In the genomic region with DNA sequence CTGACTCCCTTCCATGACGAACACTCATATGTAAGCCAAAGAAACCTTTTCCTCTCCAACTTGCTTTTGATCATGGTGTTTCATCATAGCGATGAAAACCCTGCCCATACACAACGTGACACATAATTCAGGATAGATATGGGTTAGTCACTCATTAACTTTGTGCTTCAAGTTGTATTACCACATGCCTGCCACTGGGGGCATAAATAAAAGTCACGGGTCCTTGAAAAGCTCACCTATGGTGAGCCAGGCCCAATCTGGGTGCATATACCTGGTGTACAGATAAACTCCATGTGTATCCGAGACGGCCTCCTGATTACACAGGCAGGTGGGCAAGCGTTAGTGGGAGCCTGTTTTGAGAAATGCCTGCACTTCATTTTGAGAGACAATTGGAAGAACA, we compare ENCODE assay signal across 20 mouse cellular contexts. TPM values are rescaled to one million over a fixed set of nuclear protein-coding genes. Genes with fewer than 3 reads are reported as not detected.
DNase-seq lines count a peak whose midpoint lies in the region; ATAC-seq and TF ChIP-seq lines count a peak whose summit lies in the region.
"Had no signal": no experiment of that assay in that cellular context is flagged by ENCODE, and none has a peak within 500 bp of the region (broad histone marks: within the 10 kb centered on the region; RNA-seq: fewer than 3 reads in every experiment).

No protein-coding gene starts in this region.

- H3K27me3 ChIP-seq in forebrain, postnatal 0 days (ENCODE audit: insufficient read depth, low read length): no peaks in the 10 kb centered on the region
- H3K27me3 ChIP-seq in forebrain, embryonic 11.5 days (ENCODE audit: control insufficient read depth, insufficient read depth, low read length): peaks cover 2% of the 10 kb centered on the region; the same call in 1 of the 2 replicates
- 0 out of 2 replicates have a peak, but pooled peaks cover 4% of the 10 kb centered on the region for H3K27me3 ChIP-seq in liver, adult 2 months (ENCODE audit: control insufficient read depth, insufficient read depth, low read length)
- H3K27me3 ChIP-seq in liver, embryonic 12.5 days (replicated peaks): no peaks in the 10 kb centered on the region
- no peaks in the 10 kb centered on the region for H3K27me3 ChIP-seq in CH12.LX (replicated peaks)
- H3K27me3 ChIP-seq: liver, embryonic 15.5 days had no signal

- no peak overlapping the region for H3K4me3 ChIP-seq in forebrain, postnatal 0 days (ENCODE audit: low read depth, low read length)
- H3K4me3 ChIP-seq in forebrain, embryonic 11.5 days (ENCODE audit: low read depth, low read length): no peak overlapping the region
- H3K4me3 ChIP-seq in liver, adult 2 months (ENCODE audit: insufficient read depth, low read depth, low read length): no peak overlapping the region
- H3K4me3 ChIP-seq in liver, embryonic 12.5 days: no peak overlapping the region
- no peak overlapping the region for H3K4me3 ChIP-seq in CH12.LX (replicated peaks in 1 of 3; ENCODE audit: low read depth in 2 of 3, low read length in 2 of 3, poor library complexity in 1 of 3)
- H3K4me3 ChIP-seq: liver, embryonic 15.5 days; neural tube, embryonic 15.5 days had no signal

- TF ChIP-seq POLR2A in liver, adult 2 months (IDR thresholded peaks at IDR 0.05; ENCODE audit: extremely low read depth, insufficient read depth, low read length): no peak
- no peak for TF ChIP-seq POLR2A in CH12.LX (IDR thresholded peaks at IDR 0.05; ENCODE audit: low read depth, low read length)

- H3K4me2 ChIP-seq in forebrain, postnatal 0 days (ENCODE audit: low read depth): no peak overlapping the region
- no peak overlapping the region for H3K4me2 ChIP-seq in forebrain, embryonic 11.5 days (ENCODE audit: low read depth, low read length, severe bottlenecking)
- no peak overlapping the region for H3K4me2 ChIP-seq in liver, embryonic 12.5 days
- no peak overlapping the region for H3K4me2 ChIP-seq in CH12.LX (ENCODE audit: insufficient read depth, low read depth, poor library complexity, severe bottlenecking)
- H3K4me2 ChIP-seq: hindbrain, embryonic 14.5 days; liver, embryonic 15.5 days; neural tube, embryonic 15.5 days had no signal

- no peak overlapping the region for H3K27ac ChIP-seq in forebrain, postnatal 0 days (ENCODE audit: low read depth, low read length)
- H3K27ac ChIP-seq in forebrain, embryonic 11.5 days (ENCODE audit: low read depth, low read length): no peak overlapping the region
- H3K27ac ChIP-seq in liver, adult 2 months (replicated peaks; ENCODE audit: insufficient read depth, low read depth, low read length): no peak overlapping the region
- H3K27ac ChIP-seq in liver, embryonic 12.5 days: no peak overlapping the region
- H3K27ac ChIP-seq in CH12.LX (ENCODE audit: insufficient read depth, low read depth): no peak overlapping the region
- H3K27ac ChIP-seq: hindbrain, embryonic 14.5 days; liver, embryonic 15.5 days; neural tube, embryonic 15.5 days had no signal

- H3K9ac ChIP-seq in forebrain, postnatal 0 days: no peak overlapping the region
- no peak overlapping the region for H3K9ac ChIP-seq in forebrain, embryonic 11.5 days (ENCODE audit: low read length)
- H3K9ac ChIP-seq in liver, adult 2 months (ENCODE audit: low read depth, low read length): no peak overlapping the region
- no peak overlapping the region for H3K9ac ChIP-seq in liver, embryonic 12.5 days
- no peak overlapping the region for H3K9ac ChIP-seq in CH12.LX (ENCODE audit: insufficient read depth, low read depth)
- H3K9ac ChIP-seq: hindbrain, embryonic 14.5 days; liver, embryonic 15.5 days; neural tube, embryonic 15.5 days had no signal

- no peak for TF ChIP-seq EP300 in CH12.LX (IDR thresholded peaks at IDR 0.05; ENCODE audit: low read length)

- no peaks in the 10 kb centered on the region for H3K79me2 ChIP-seq in liver, adult 2 months (ENCODE audit: control insufficient read depth, insufficient read depth, low read length)
- H3K79me2 ChIP-seq in CH12.LX (replicated peaks; ENCODE audit: control insufficient read depth, extremely low read depth, insufficient read depth, poor library complexity, severe bottlenecking): no peaks in the 10 kb centered on the region

- dilution Hi-C loops in CH12.LX (cut with MboI; ENCODE audit: extremely low pct_ligation_motif_present, extremely low pct_unique_long_range_greater_than_20kb, low sequenced_read_pairs): no loop called here

- TF ChIP-seq CTCF in forebrain, postnatal 0 days (IDR thresholded peaks at IDR 0.05; ENCODE audit: low read depth): peak; percentile 29
- no peak for TF ChIP-seq CTCF in liver, adult 2 months (IDR thresholded peaks at IDR 0.05; ENCODE audit: low read depth, low read length)
- TF ChIP-seq CTCF in CH12.LX (conservative IDR thresholded peaks at IDR 0.05 in 1 of 2, IDR thresholded peaks at IDR 0.05 in 1 of 2; ENCODE audit: low read depth in 2 of 2, low read length in 2 of 2): peak; percentile 11 to 45; a peak in 3 of 4 replicates

- no peak; the same call in none of the 2 replicates for TF ChIP-seq RAD21 in CH12.LX (IDR thresholded peaks at IDR 0.05; ENCODE audit: low read depth, low read length)

- H3K9me3 ChIP-seq in forebrain, postnatal 0 days (ENCODE audit: low read length): no peaks in the 10 kb centered on the region
- peaks cover 5% of the 10 kb centered on the region; the same call in 1 of the 2 replicates for H3K9me3 ChIP-seq in forebrain, embryonic 11.5 days (ENCODE audit: control insufficient read depth, low read length)
- no peaks in the 10 kb centered on the region; the same call in 1 of the 2 replicates for H3K9me3 ChIP-seq in liver, embryonic 12.5 days (replicated peaks)
- H3K9me3 ChIP-seq in CH12.LX (replicated peaks; ENCODE audit: low read length): peaks cover 8% of the 10 kb centered on the region
- H3K9me3 ChIP-seq: neural tube, embryonic 15.5 days had no signal

- ATAC-seq in forebrain, postnatal 0 days: no peak
- no peak for ATAC-seq in forebrain, embryonic 11.5 days (replicated peaks; ENCODE audit: low FRiP score)
- ATAC-seq in liver, embryonic 12.5 days: no peak
- peak; percentile 72 for ATAC-seq in inflammation-experienced regulatory T-cells, adult 6 months
- no peak for ATAC-seq in cerebellum, adult (ENCODE audit: insufficient number of reproducible peaks, low FRiP score, low TSS enrichment)
- ATAC-seq: forebrain, embryonic 16.5 days had no signal

- H3K36me3 ChIP-seq in forebrain, postnatal 0 days (ENCODE audit: insufficient read depth): no peaks in the 10 kb centered on the region
- H3K36me3 ChIP-seq in forebrain, embryonic 11.5 days (ENCODE audit: control insufficient read depth, insufficient read depth, low read length): no peaks in the 10 kb centered on the region
- no peaks in the 10 kb centered on the region for H3K36me3 ChIP-seq in liver, adult 2 months (ENCODE audit: control insufficient read depth, insufficient read depth, low read length)
- H3K36me3 ChIP-seq in liver, embryonic 12.5 days: no peaks in the 10 kb centered on the region
- H3K36me3 ChIP-seq in CH12.LX (replicated peaks in 1 of 2; ENCODE audit: control insufficient read depth in 1 of 2, insufficient read depth in 1 of 2, low read length in 1 of 2): no peaks in the 10 kb centered on the region
- H3K36me3 ChIP-seq: liver, embryonic 15.5 days; neural tube, embryonic 15.5 days had no signal

- H3K4me1 ChIP-seq in forebrain, postnatal 0 days (ENCODE audit: insufficient read depth): peaks cover 4% of the 10 kb centered on the region; the same call in 1 of the 2 replicates
- H3K4me1 ChIP-seq in forebrain, embryonic 11.5 days (replicated peaks; ENCODE audit: control insufficient read depth, insufficient read depth, low read length): peaks cover 8% of the 10 kb centered on the region; the same call in 1 of the 2 replicates
- H3K4me1 ChIP-seq in liver, adult 2 months (ENCODE audit: control insufficient read depth, insufficient read depth, low read length): no peaks in the 10 kb centered on the region
- no peaks in the 10 kb centered on the region for H3K4me1 ChIP-seq in liver, embryonic 12.5 days
- H3K4me1 ChIP-seq in CH12.LX (ENCODE audit: control insufficient read depth in 1 of 2, insufficient read depth in 2 of 2): no peaks in the 10 kb centered on the region
- H3K4me1 ChIP-seq: liver, embryonic 15.5 days had no signal

- no peak for DNase-seq in forebrain, postnatal 0 days
- no peak for DNase-seq in forebrain, embryonic 11.5 days (ENCODE audit: low spot score)
- DNase-seq in liver, adult 2 months (ENCODE audit: extremely low read depth, low read depth, low spot score): peak; percentile 41
- peak; percentile 14 for DNase-seq in CH12.LX (ENCODE audit: extremely low read depth)
- DNase-seq in layer of hippocampus, adult 18-20 months (ENCODE audit: low spot score in 2 of 2): no peak
- DNase-seq: cerebellum, adult 2 months; gastrocnemius, postnatal 25 days; layer of hippocampus, adult 9-11 months; left cerebral cortex, postnatal 4 days; retina, postnatal 1 day had no signal

- WGBS in forebrain, postnatal 0 days: 92% methylated on average over 7 of the region's 7 CpGs
- 93% methylated on average over 7 of the region's 7 CpGs for WGBS in forebrain, embryonic 11.5 days
- WGBS in liver, adult 2 months: 64% methylated on average over 7 of the region's 7 CpGs
- WGBS in liver, embryonic 12.5 days (ENCODE audit: insufficient replicate concordance): 70% methylated on average over 7 of the region's 7 CpGs

- in situ Hi-C loops in CH12.LX (cut with MboI; ENCODE audit: low pct_ligation_motif_present, low pct_unique_long_range_greater_than_20kb, low sequenced_read_pairs): loop anchor here (25.0 kb wide), 1 partner anchor 1155 kb away; no protein-coding TSS in a partner anchor

TF ChIP-seq in CH12.LX, 34 proteins besides CTCF, POLR2A, EP300 and RAD21 (continues in another document):
- TF ChIP-seq ZNF384 (IDR thresholded peaks at IDR 0.05; ENCODE audit: low read depth, low read length): no peak
- no peak for TF ChIP-seq POLR2AphosphoS2 (IDR thresholded peaks at IDR 0.05; ENCODE audit: low read depth, low read length)
- TF ChIP-seq MAX (IDR thresholded peaks at IDR 0.05; ENCODE audit: low read length): no peak
- no peak for TF ChIP-seq SIN3A (IDR thresholded peaks at IDR 0.05; ENCODE audit: low read length)
- TF ChIP-seq MYC (IDR thresholded peaks at IDR 0.05; ENCODE audit: low read depth, low read length): no peak
- no peak for TF ChIP-seq ZMIZ1 (IDR thresholded peaks at IDR 0.05; ENCODE audit: low read depth, low read length)

RNA-seq across cellular contexts. Expression of gene Tnfsf11, which starts 15.2 kb away (rescaled TPM):
- total RNA-seq in forebrain, postnatal 0 days (2014; rRNA removed): 0.15 and 0.86 TPM in 2 replicates
- polyA plus RNA-seq in forebrain, postnatal 0 days (2015; fragmentation: Nextera tagmentation; extraction: Ambion mirVana): 0.08 TPM in 2 replicates
- 0.31 and 0.45 TPM in 2 replicates for polyA plus RNA-seq in forebrain, embryonic 11.5 days (2014; fragmentation: Nextera tagmentation; extraction: Ambion mirVana)
- total RNA-seq in liver, adult 2 months (2014; rRNA removed): 0.09 TPM in 1 of 2 replicates, not detected in the other
- not detected in 2 replicates for polyA plus RNA-seq in liver, adult 2 months (2012; rRNA removed)
- 0.24 TPM in 1 of 2 replicates, not detected in the other for polyA plus RNA-seq in liver, embryonic 12.5 days (2016; fragmentation: Nextera tagmentation; extraction: Ambion mirVana)
- total RNA-seq in CH12.LX (2012; rRNA removed) (0.13 and 0.29 TPM in 2 replicates), CH12.LX (2014; rRNA removed) (not detected in 2 replicates)
- polyA plus RNA-seq in CH12.LX (2012; ENCODE audit: insufficient read length, low read depth): not detected in 2 replicates
- 10 to 100 TPM in 2 of 3 experiments, 1 to 10 TPM in 1; 8.9 to 19.7 (median 14.2) TPM for polyA plus RNA-seq in inflammation-experienced regulatory T-cells, adult 6 months (2017; shearing (Covaris generic))
- not detected for total RNA-seq in layer of hippocampus, adult 18-20 months (2021)
- total RNA-seq: adrenal gland, adult 18-20 months; gastrocnemius, postnatal 25 days; left cerebral cortex, postnatal 4 days; megakaryocyte progenitor cell, adult 5-6 weeks; monocyte, adult 5-6 weeks had no signal
- polyA plus RNA-seq: cerebellum, adult 2 months had no signal

Comparison
In these comparisons a context has a peak if more than half of its experiments do, and no peak if none do; other contexts are left out.
1. DNase-seq: peak in liver, adult 2 months (single experiment) and CH12.LX (single experiment); none in forebrain, postnatal 0 days (single experiment), forebrain, embryonic 11.5 days (single experiment) and layer of hippocampus, adult 18-20 months (0 of 2).